Mouse (Mus musculus): ENCODE measurements around the gene Jmjd1c. TPM values are rescaled to one million over a fixed set of nuclear protein-coding genes. Genes with fewer than 3 reads are reported as not detected.

Gene Jmjd1c
- polyA plus RNA-seq, 1 experiment, result 42.4 TPM

GRCm38 (mm10) chr10:67057696-67058095 lies 38.2 kb upstream of the Jmjd1c start:
- no peak for DNase-seq (ENCODE audit: low read depth)
- TF ChIP-seq POLR2A (IDR thresholded peaks at IDR 0.05; ENCODE audit: borderline replicate concordance, extremely low read depth, insufficient read depth, insufficient read length, poor library complexity, severe bottlenecking) (no peak), CTCF (IDR thresholded peaks at IDR 0.05; ENCODE audit: borderline replicate concordance, extremely low read depth, insufficient read depth, insufficient read length) (no peak)

- peak; percentile 83 for DNase-seq (ENCODE audit: low read depth)
- TF ChIP-seq POLR2A (IDR thresholded peaks at IDR 0.05; ENCODE audit: borderline replicate concordance, extremely low read depth, insufficient read depth, insufficient read length, poor library complexity, severe bottlenecking) (no peak), CTCF (IDR thresholded peaks at IDR 0.05; ENCODE audit: borderline replicate concordance, extremely low read depth, insufficient read depth, insufficient read length) (no peak)
Measured at GRCm38 (mm10) chr10:67058297-67058696, 37.6 kb upstream of the Jmjd1c start.

- TF ChIP-seq POLR2A (IDR thresholded peaks at IDR 0.05; ENCODE audit: borderline replicate concordance, extremely low read depth, insufficient read depth, insufficient read length, poor library complexity, severe bottlenecking) (no peak), CTCF (IDR thresholded peaks at IDR 0.05; ENCODE audit: borderline replicate concordance, extremely low read depth, insufficient read depth, insufficient read length) (no peak)
- DNase-seq (ENCODE audit: low read depth), result peak; percentile 71
Measured at GRCm38 (mm10) chr10:67058702-67059101, 37.2 kb upstream of the Jmjd1c start.

- TF ChIP-seq CTCF (IDR thresholded peaks at IDR 0.05; ENCODE audit: borderline replicate concordance, extremely low read depth, insufficient read depth, insufficient read length), result no peak
- no peak for TF ChIP-seq POLR2A (IDR thresholded peaks at IDR 0.05; ENCODE audit: borderline replicate concordance, extremely low read depth, insufficient read depth, insufficient read length, poor library complexity, severe bottlenecking)
- DNase-seq (ENCODE audit: low read depth), result peak; percentile 83
Measured at GRCm38 (mm10) chr10:67061367-67061801, 34.5 kb upstream of the Jmjd1c start.

GRCm38 (mm10) chr10:67061823-67062222 lies 34.1 kb upstream of the Jmjd1c start:
- peak; percentile 52 for DNase-seq (ENCODE audit: low read depth)
- no peak for TF ChIP-seq POLR2A (IDR thresholded peaks at IDR 0.05; ENCODE audit: borderline replicate concordance, extremely low read depth, insufficient read depth, insufficient read length, poor library complexity, severe bottlenecking)
- TF ChIP-seq CTCF (IDR thresholded peaks at IDR 0.05; ENCODE audit: borderline replicate concordance, extremely low read depth, insufficient read depth, insufficient read length), result no peak

GRCm38 (mm10) chr10:67065277-67065887 lies 30.5 kb upstream of the Jmjd1c start:
- DNase-seq (ENCODE audit: low read depth), result no peak
- TF ChIP-seq POLR2A (IDR thresholded peaks at IDR 0.05; ENCODE audit: borderline replicate concordance, extremely low read depth, insufficient read depth, insufficient read length, poor library complexity, severe bottlenecking), result no peak
- TF ChIP-seq CTCF (IDR thresholded peaks at IDR 0.05; ENCODE audit: borderline replicate concordance, extremely low read depth, insufficient read depth, insufficient read length), result no peak

GRCm38 (mm10) chr10:67065927-67066326 lies 30.0 kb upstream of the Jmjd1c start:
- no peak for TF ChIP-seq POLR2A (IDR thresholded peaks at IDR 0.05; ENCODE audit: borderline replicate concordance, extremely low read depth, insufficient read depth, insufficient read length, poor library complexity, severe bottlenecking)

GRCm38 (mm10) chr10:67066421-67066820 lies 29.5 kb upstream of the Jmjd1c start:
- TF ChIP-seq CTCF (IDR thresholded peaks at IDR 0.05; ENCODE audit: borderline replicate concordance, extremely low read depth, insufficient read depth, insufficient read length) (peak; percentile 4; the same call in 1 of the 2 replicates), POLR2A (IDR thresholded peaks at IDR 0.05; ENCODE audit: borderline replicate concordance, extremely low read depth, insufficient read depth, insufficient read length, poor library complexity, severe bottlenecking) (no peak)

More at GRCm38 (mm10) chr10:67065927-67066326, 30.0 kb upstream of the Jmjd1c start:
- no peak for DNase-seq (ENCODE audit: low read depth)

GRCm38 (mm10) chr10:67069013-67069412 lies 26.9 kb upstream of the Jmjd1c start:
- DNase-seq (ENCODE audit: low read depth), result no peak
- TF ChIP-seq CTCF (IDR thresholded peaks at IDR 0.05; ENCODE audit: borderline replicate concordance, extremely low read depth, insufficient read depth, insufficient read length), result no peak

More at GRCm38 (mm10) chr10:67066421-67066820, 29.5 kb upstream of the Jmjd1c start:
- DNase-seq (ENCODE audit: low read depth), result no peak

- no peak for DNase-seq (ENCODE audit: low read depth)
- TF ChIP-seq POLR2A (IDR thresholded peaks at IDR 0.05; ENCODE audit: borderline replicate concordance, extremely low read depth, insufficient read depth, insufficient read length, poor library complexity, severe bottlenecking), result no peak
- TF ChIP-seq CTCF (IDR thresholded peaks at IDR 0.05; ENCODE audit: borderline replicate concordance, extremely low read depth, insufficient read depth, insufficient read length), result no peak
Measured at GRCm38 (mm10) chr10:67071389-67071788, 24.5 kb upstream of the Jmjd1c start.

- TF ChIP-seq CTCF (IDR thresholded peaks at IDR 0.05; ENCODE audit: borderline replicate concordance, extremely low read depth, insufficient read depth, insufficient read length) (no peak), POLR2A (IDR thresholded peaks at IDR 0.05; ENCODE audit: borderline replicate concordance, extremely low read depth, insufficient read depth, insufficient read length, poor library complexity, severe bottlenecking) (no peak)
- no peak for DNase-seq (ENCODE audit: low read depth)
Measured at GRCm38 (mm10) chr10:67071884-67072283, 24.0 kb upstream of the Jmjd1c start.

- TF ChIP-seq CTCF (IDR thresholded peaks at IDR 0.05; ENCODE audit: borderline replicate concordance, extremely low read depth, insufficient read depth, insufficient read length), result no peak
- TF ChIP-seq POLR2A (IDR thresholded peaks at IDR 0.05; ENCODE audit: borderline replicate concordance, extremely low read depth, insufficient read depth, insufficient read length, poor library complexity, severe bottlenecking), result no peak
- DNase-seq (ENCODE audit: low read depth), result no peak
Measured at GRCm38 (mm10) chr10:67072600-67072999, 23.3 kb upstream of the Jmjd1c start.

All from brain, embryonic 14.5 days (tissue).